Mouse (Mus musculus) small intestine, adult 2 months (tissue): ENCODE results near the gene Gm3402. TPM values are rescaled to one million over a fixed set of nuclear protein-coding genes. Genes with fewer than 3 reads are reported as not detected.
"Not testable (repeated sequence)": the region's sequence is repeated elsewhere in the genome, so short reads cannot be mapped to it uniquely, and the experiment has no call there.

Source experiments
- H3K27ac ChIP-seq: fragments of 200-500 bp; 2 replicates; pipeline ENCODE4 v1.5.1; 2012; ENCODE audit warnings: low read depth, low read length, control low read depth, inconsistent platforms; ENCODE audit not compliant: insufficient read depth
- H3K27me3 ChIP-seq: fragments of 200-500 bp; 2 replicates; pipeline ENCODE4 v1.6.1; 2012; ENCODE audit warnings: mild to moderate bottlenecking, moderate library complexity, low read length, inconsistent platforms; ENCODE audit not compliant: control insufficient read depth, insufficient read depth
- H3K36me3 ChIP-seq: fragments of 200-500 bp; 2 replicates; pipeline ENCODE4 v1.6.1; 2012; ENCODE audit warnings: mild to moderate bottlenecking, low read length, control low read depth, inconsistent platforms; ENCODE audit not compliant: control insufficient read depth, insufficient read depth
- H3K4me1 ChIP-seq: fragments of 200-500 bp; 2 replicates; pipeline ENCODE4 v1.6.1; 2012; ENCODE audit warnings: low read length, inconsistent platforms, mixed read lengths; ENCODE audit not compliant: control insufficient read depth, insufficient read depth, insufficient read length
- H3K4me3 ChIP-seq: fragments of 200-500 bp; 2 replicates; pipeline ENCODE4 v1.5.1; 2012; ENCODE audit warnings: low read depth, mild to moderate bottlenecking, control low read depth, inconsistent platforms, low read length, moderate library complexity
- CTCF ChIP-seq: fragments of 200-500 bp; IDR thresholded peaks from 2 replicates; pipeline ENCODE4 v1.5.1; 2012; ENCODE audit warnings: low read depth, mild to moderate bottlenecking, control low read depth, inconsistent platforms, low read length, moderate library complexity, mixed read lengths; ENCODE audit not compliant: insufficient replicate concordance, insufficient read length; ENCODE audit errors: extremely low read depth
- POLR2A ChIP-seq: fragments of 200-500 bp; IDR thresholded peaks from 2 replicates; pipeline ENCODE4 v1.6.1; 2012; ENCODE audit warnings: low read depth, mild to moderate bottlenecking, control low read depth, inconsistent platforms, low read length, moderate library complexity
- WGBS: fragments of 180-500 bp; shearing (Covaris S2); methylation state at CpG from one replicate; pipeline ENCODE4 v1.1.7; 2018; 5-methylcytosine and 5-hydroxymethylcytosine counted together
- polyA plus RNA-seq: library from polyadenylated mRNA; depleted of rRNA; stranded (reverse); fragments of >200 nt; gene quantifications from 2 replicates; pipeline ENCODE4 v1.2.3, GENCODE M21; 2012; rRNA removed

Gene Gm3402
- polyA plus RNA-seq, 1 experiment = not detected

GRCm38 (mm10) chr5:146525501-146525900, 11.6 kb downstream of the Gm3402 start, which contains the start of gene Gm3404:
Gene Gm3404, plus strand, starts transcription at chr5:146525801.
- not testable (repeated sequence) for H3K27me3 ChIP-seq, H3K4me3 ChIP-seq, H3K4me1 ChIP-seq, H3K27ac ChIP-seq, H3K36me3 ChIP-seq
- 88% methylated on average over 3 of the region's 3 CpGs for WGBS

GRCm38 (mm10) chr5:146537347-146537746, 23.4 kb downstream of the Gm3402 start, which contains the start of gene Gm3409:
Gene Gm3409, plus strand, starts transcription at chr5:146537647.
- not testable (repeated sequence) for H3K36me3 ChIP-seq, H3K4me3 ChIP-seq, H3K27me3 ChIP-seq, H3K27ac ChIP-seq, H3K4me1 ChIP-seq
- WGBS = 87% methylated on average over 3 of the region's 3 CpGs

GRCm38 (mm10) chr5:146555836-146556235, 41.9 kb downstream of the Gm3402 start, which contains the start of gene Gm3415:
Gene Gm3415, plus strand, starts transcription at chr5:146556136.
- not testable (repeated sequence) for H3K27me3 ChIP-seq, H3K4me1 ChIP-seq, H3K4me3 ChIP-seq, H3K27ac ChIP-seq, H3K36me3 ChIP-seq
- WGBS = no CpG with 5 or more reads among the region's 3 CpGs

- Histone ChIP-seq H3K27me3 (no peaks in the 10 kb centered on the region), H3K36me3 (no peaks in the 10 kb centered on the region), H3K27ac (no peak overlapping the region), H3K4me3 (no peak overlapping the region), H3K4me1 (no peaks in the 10 kb centered on the region)
- no peak for TF ChIP-seq CTCF
- TF ChIP-seq POLR2A = no peak
- WGBS = 79% methylated on average over 1 of the region's 1 CpGs
Observed at GRCm38 (mm10) chr5:146564259-146564658, 50.3 kb downstream of the Gm3402 start.

Other genes with a start within 250 kb of the Gm3402 start
- 0.86 and 1.1 TPM in 2 replicates for gene Wasf3, start 129.1 kb upstream of the Gm3402 start, polyA plus RNA-seq
- gene Gm6408, start 32.2 kb upstream of the Gm3402 start, polyA plus RNA-seq = not detected in 2 replicates
- gene Gm6370, start 22.8 kb upstream of the Gm3402 start, polyA plus RNA-seq = not detected in 2 replicates
- not detected in 2 replicates for gene 4930449I24Rik, start 11.7 kb upstream of the Gm3402 start, polyA plus RNA-seq
- not detected in 2 replicates for gene Gm3404, start 11.7 kb downstream of the Gm3402 start, polyA plus RNA-seq
- gene Gm3409, start 23.5 kb downstream of the Gm3402 start, polyA plus RNA-seq = not detected in 2 replicates
- gene Gm3415, start 42.0 kb downstream of the Gm3402 start, polyA plus RNA-seq = not detected in 2 replicates
- not detected in 2 replicates for gene Gpr12, start 71.1 kb downstream of the Gm3402 start, polyA plus RNA-seq